Mouse (Mus musculus): Measurements from ENCODE around the gene 1700023F06Rik.
A peak's percentile ranks its signal among the peaks of the same experiment; 100 is the strongest.
"Not testable (repeated sequence)": the region's sequence is repeated elsewhere in the genome, so short reads cannot be mapped to it uniquely, and the experiment has no call there.

1700023F06Rik gene

GRCm38 (mm10) chr11:103208458-103208857 is at the start of gene 1700023F06Rik:
Gene 1700023F06Rik, minus strand, starts transcription at chr11:103208558.
- no peak for DNase-seq

- no peak for DNase-seq
Measured at GRCm38 (mm10) chr11:103257938-103258481, 49.7 kb upstream of the 1700023F06Rik start.

GRCm38 (mm10) chr11:103253605-103254004 is 45.2 kb upstream of the 1700023F06Rik start:
- DNase-seq = no peak

- DNase-seq = no peak
Measured at GRCm38 (mm10) chr11:103252380-103252779, 44.0 kb upstream of the 1700023F06Rik start.

GRCm38 (mm10) chr11:103250324-103250723 is 42.0 kb upstream of the 1700023F06Rik start:
- DNase-seq = no peak

GRCm38 (mm10) chr11:103249509-103249908 is 41.2 kb upstream of the 1700023F06Rik start:
- no peak for DNase-seq

GRCm38 (mm10) chr11:103248837-103249236 is 40.5 kb upstream of the 1700023F06Rik start:
- DNase-seq = no peak

GRCm38 (mm10) chr11:103247504-103248177 is 39.3 kb upstream of the 1700023F06Rik start:
- no peak for DNase-seq

- DNase-seq = no peak
Measured at GRCm38 (mm10) chr11:103246731-103247290, 38.5 kb upstream of the 1700023F06Rik start.

GRCm38 (mm10) chr11:103246081-103246730 is 37.8 kb upstream of the 1700023F06Rik start:
- no peak for DNase-seq

- no peak for DNase-seq
Measured at GRCm38 (mm10) chr11:103244856-103245255, 36.5 kb upstream of the 1700023F06Rik start.

GRCm38 (mm10) chr11:103240740-103241139 is 32.4 kb upstream of the 1700023F06Rik start:
- DNase-seq = no peak

- no peak for DNase-seq
Measured at GRCm38 (mm10) chr11:103237757-103238156, 29.4 kb upstream of the 1700023F06Rik start.

- DNase-seq = no peak
Measured at GRCm38 (mm10) chr11:103236903-103237302, 28.5 kb upstream of the 1700023F06Rik start.

- no peak for DNase-seq
Measured at GRCm38 (mm10) chr11:103236431-103236830, 28.1 kb upstream of the 1700023F06Rik start.

GRCm38 (mm10) chr11:103235702-103236101 is 27.3 kb upstream of the 1700023F06Rik start:
- DNase-seq = no peak

GRCm38 (mm10) chr11:103234447-103234846 is 26.1 kb upstream of the 1700023F06Rik start:
- no peak for DNase-seq

GRCm38 (mm10) chr11:103232966-103233365 is 24.6 kb upstream of the 1700023F06Rik start:
- DNase-seq = peak; percentile 89

GRCm38 (mm10) chr11:103231367-103231766 is 23.0 kb upstream of the 1700023F06Rik start:
- DNase-seq = no peak

- no peak for DNase-seq
Measured at GRCm38 (mm10) chr11:103230626-103231025, 22.3 kb upstream of the 1700023F06Rik start.

GRCm38 (mm10) chr11:103229608-103230007 is 21.2 kb upstream of the 1700023F06Rik start:
- DNase-seq = no peak

GRCm38 (mm10) chr11:103223951-103224456 is 15.6 kb upstream of the 1700023F06Rik start:
- no peak for DNase-seq

GRCm38 (mm10) chr11:103223444-103223843 is 15.1 kb upstream of the 1700023F06Rik start:
- no peak for DNase-seq

- DNase-seq = not testable (repeated sequence)
Measured at GRCm38 (mm10) chr11:103222718-103223117, 14.4 kb upstream of the 1700023F06Rik start.

Measured in thymus, postnatal 14 days (tissue).